ENCODE assay signal across 9 mouse cellular contexts in the genomic region with DNA sequence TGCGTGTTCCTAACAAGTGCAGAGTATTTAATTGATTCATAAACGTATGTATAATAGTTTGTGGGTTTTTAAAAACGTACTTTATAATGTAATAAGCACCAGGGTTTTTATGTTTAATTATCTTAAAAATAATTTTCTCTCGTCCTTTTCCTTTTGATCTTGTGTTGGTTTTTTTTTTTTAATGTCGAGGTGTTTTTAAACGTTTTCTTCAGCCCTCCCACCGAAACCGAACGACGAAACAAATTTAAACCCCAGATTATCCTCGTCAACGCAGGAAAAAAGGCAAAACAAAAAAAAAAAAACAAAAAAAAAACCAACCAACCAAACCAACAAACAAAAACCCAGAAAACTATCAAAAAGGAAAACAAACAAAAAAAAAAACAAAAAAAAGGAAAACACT. TPM values are rescaled to one million over a fixed set of nuclear protein-coding genes. Genes with fewer than 3 reads are reported as not detected.
A peak's percentile ranks its signal among the peaks of the same experiment; 100 is the strongest.
DNase-seq lines count a peak whose midpoint lies in the region; ATAC-seq and TF ChIP-seq lines count a peak whose summit lies in the region.
"Had no signal": no experiment of that assay in that cellular context is flagged by ENCODE, and none has a peak within 500 bp of the region (broad histone marks: within the 10 kb centered on the region; RNA-seq: fewer than 3 reads in every experiment).

No protein-coding gene starts in this region.

- no peak for DNase-seq in layer of hippocampus, adult 2 months (ENCODE audit: low spot score in 2 of 2)
- DNase-seq in layer of hippocampus, postnatal 36 days = no peak
- no peak for DNase-seq in adrenal gland, postnatal 14 days
- DNase-seq in cerebellum, adult 9-11 months = no peak
- no peak for DNase-seq in adrenal gland, postnatal 36 days
- DNase-seq: kidney, postnatal 14 days had no signal

- ATAC-seq in embryonic facial prominence, embryonic 15.5 days (ENCODE audit: insufficient number of reproducible peaks, low FRiP score, low TSS enrichment, low read depth) = no peak
- ATAC-seq in intestine, postnatal 0 days = no peak
- ATAC-seq in neural tube, embryonic 12.5 days (ENCODE audit: low FRiP score, low read depth) = no peak

- no peaks in the 10 kb centered on the region for H3K9me3 ChIP-seq in embryonic facial prominence, embryonic 15.5 days (replicated peaks)
- H3K9me3 ChIP-seq in intestine, postnatal 0 days (ENCODE audit: control insufficient read depth) = no peaks in the 10 kb centered on the region
- H3K9me3 ChIP-seq in neural tube, embryonic 12.5 days = no peaks in the 10 kb centered on the region

- no peak overlapping the region for H3K9ac ChIP-seq in embryonic facial prominence, embryonic 15.5 days
- no peak overlapping the region for H3K9ac ChIP-seq in intestine, postnatal 0 days (ENCODE audit: low read depth, low read length)
- H3K9ac ChIP-seq in neural tube, embryonic 12.5 days = no peak overlapping the region

- peak overlapping the region; percentile 39; the same call in 1 of the 2 replicates for H3K4me2 ChIP-seq in embryonic facial prominence, embryonic 15.5 days (replicated peaks)
- H3K4me2 ChIP-seq in intestine, postnatal 0 days (replicated peaks; ENCODE audit: low read depth) = peak overlapping the region; percentile 61
- peak overlapping the region; percentile 56 for H3K4me2 ChIP-seq in neural tube, embryonic 12.5 days (replicated peaks)

- no peak for TF ChIP-seq CTCF in layer of hippocampus, adult 2 months (conservative IDR thresholded peaks at IDR 0.05)
- TF ChIP-seq CTCF in intestine, postnatal 0 days (IDR thresholded peaks at IDR 0.05; ENCODE audit: low read depth) = no peak

- 32% methylated on average over 12 of the region's 12 CpGs for whole genome bisulfite sequencing in embryonic facial prominence, embryonic 15.5 days
- WGBS in intestine, postnatal 0 days = 12% methylated on average over 12 of the region's 12 CpGs
- 1% methylated on average over 12 of the region's 12 CpGs for WGBS in neural tube, embryonic 12.5 days

- H3K36me3 ChIP-seq in embryonic facial prominence, embryonic 15.5 days = peaks cover 22% of the 10 kb centered on the region
- H3K36me3 ChIP-seq in intestine, postnatal 0 days (ENCODE audit: control insufficient read depth, insufficient read depth) = peaks cover 9% of the 10 kb centered on the region; the same call in 1 of the 2 replicates
- no peaks in the 10 kb centered on the region for H3K36me3 ChIP-seq in neural tube, embryonic 12.5 days

- H3K4me3 ChIP-seq in layer of hippocampus, adult 2 months = peak overlapping the region; percentile 30
- H3K4me3 ChIP-seq in embryonic facial prominence, embryonic 15.5 days (replicated peaks) = peak overlapping the region; percentile 23; the same call in 1 of the 2 replicates
- peak overlapping the region; percentile 27 for H3K4me3 ChIP-seq in intestine, postnatal 0 days (ENCODE audit: low read depth, low read length)
- H3K4me3 ChIP-seq in neural tube, embryonic 12.5 days = peak overlapping the region; percentile 26; the same call in 1 of the 2 replicates

- peaks cover 74% of the 10 kb centered on the region for H3K4me1 ChIP-seq in embryonic facial prominence, embryonic 15.5 days
- 0 out of 2 replicates have a peak, but pooled peaks cover 7% of the 10 kb centered on the region for H3K4me1 ChIP-seq in intestine, postnatal 0 days (replicated peaks; ENCODE audit: control insufficient read depth, insufficient read depth, low read length)
- H3K4me1 ChIP-seq in neural tube, embryonic 12.5 days = peaks cover 57% of the 10 kb centered on the region

- H3K27ac ChIP-seq in layer of hippocampus, adult 2 months = peak overlapping the region; percentile 85
- no peak overlapping the region for H3K27ac ChIP-seq in embryonic facial prominence, embryonic 15.5 days (replicated peaks)
- H3K27ac ChIP-seq in intestine, postnatal 0 days (ENCODE audit: low read depth, low read length) = no peak overlapping the region
- no peak overlapping the region for H3K27ac ChIP-seq in neural tube, embryonic 12.5 days

- peaks cover 59% of the 10 kb centered on the region for H3K27me3 ChIP-seq in embryonic facial prominence, embryonic 15.5 days
- H3K27me3 ChIP-seq in intestine, postnatal 0 days (replicated peaks; ENCODE audit: control insufficient read depth, insufficient read depth, low read length) = peaks cover 69% of the 10 kb centered on the region
- peaks cover 74% of the 10 kb centered on the region for H3K27me3 ChIP-seq in neural tube, embryonic 12.5 days (replicated peaks)

RNA-seq across cellular contexts. Expression of gene Lyl1, which starts 4.7 kb away (rescaled TPM):
- total RNA-seq in layer of hippocampus, adult 2 months (2021) = 1 to 10 TPM; 2.3 to 2.6 TPM
- total RNA-seq in layer of hippocampus, postnatal 36 days (2021) = 1 to 10 TPM; 1.2 to 2.0 TPM
- 5.8 and 6.0 TPM in 2 replicates for polyA plus RNA-seq in embryonic facial prominence, embryonic 15.5 days (2015; fragmentation: Nextera tagmentation; extraction: Ambion mirVana)
- polyA plus RNA-seq in intestine, postnatal 0 days (2015; fragmentation: Nextera tagmentation; extraction: Ambion mirVana) = 3.5 and 3.9 TPM in 2 replicates
- polyA plus RNA-seq in neural tube, embryonic 12.5 days (2016; fragmentation: Nextera tagmentation; extraction: Ambion mirVana) = 4.4 and 4.5 TPM in 2 replicates
- total RNA-seq in adrenal gland, postnatal 14 days (2021) = 4.2 and 9.4 TPM in 2 replicates
- total RNA-seq in adrenal gland, postnatal 36 days (2021) = 1 to 10 TPM; 2.5 to 2.9 TPM

RNA-seq across cellular contexts. Expression of gene G430095P16Rik, which starts 16.8 kb away (rescaled TPM):
- total RNA-seq in layer of hippocampus, adult 2 months (2021) = under 1 TPM in 1 of 2 experiments, not detected in 1; 0.54 TPM
- total RNA-seq in layer of hippocampus, postnatal 36 days (2021) = not detected
- 4.2 and 4.9 TPM in 2 replicates for polyA plus RNA-seq in embryonic facial prominence, embryonic 15.5 days (2015; fragmentation: Nextera tagmentation; extraction: Ambion mirVana)
- polyA plus RNA-seq in intestine, postnatal 0 days (2015; fragmentation: Nextera tagmentation; extraction: Ambion mirVana) = 1.0 and 1.5 TPM in 2 replicates
- polyA plus RNA-seq in neural tube, embryonic 12.5 days (2016; fragmentation: Nextera tagmentation; extraction: Ambion mirVana) = 2.5 and 2.6 TPM in 2 replicates
- 0.52 and 0.90 TPM in 2 replicates for total RNA-seq in adrenal gland, postnatal 14 days (2021)
- under 1 TPM in 1 of 2 experiments, not detected in 1; 0.46 TPM for total RNA-seq in adrenal gland, postnatal 36 days (2021)

RNA-seq across cellular contexts. Expression of gene Nacc1, which starts 18.3 kb away (rescaled TPM):
- 10 to 100 TPM; 91.8 to 93.9 TPM for total RNA-seq in layer of hippocampus, adult 2 months (2021)
- total RNA-seq in layer of hippocampus, postnatal 36 days (2021) = 10 to 100 TPM; 85.9 to 92.2 TPM
- 16.7 and 16.9 TPM in 2 replicates for polyA plus RNA-seq in embryonic facial prominence, embryonic 15.5 days (2015; fragmentation: Nextera tagmentation; extraction: Ambion mirVana)
- 9.3 and 9.8 TPM in 2 replicates for polyA plus RNA-seq in intestine, postnatal 0 days (2015; fragmentation: Nextera tagmentation; extraction: Ambion mirVana)
- polyA plus RNA-seq in neural tube, embryonic 12.5 days (2016; fragmentation: Nextera tagmentation; extraction: Ambion mirVana) = 17.2 and 19.2 TPM in 2 replicates
- total RNA-seq in adrenal gland, postnatal 14 days (2021) = 68.3 and 68.8 TPM in 2 replicates
- 10 to 100 TPM; 73.9 to 80.0 TPM for total RNA-seq in adrenal gland, postnatal 36 days (2021)

RNA-seq across cellular contexts. Expression of gene Trmt1, which starts 19.9 kb away (rescaled TPM):
- 100 to 1,000 TPM; 109 to 113 TPM for total RNA-seq in layer of hippocampus, adult 2 months (2021)
- total RNA-seq in layer of hippocampus, postnatal 36 days (2021) = 100 to 1,000 TPM in 1 of 2 experiments, 10 to 100 TPM in 1; 95.2 to 115 TPM
- polyA plus RNA-seq in embryonic facial prominence, embryonic 15.5 days (2015; fragmentation: Nextera tagmentation; extraction: Ambion mirVana) = 69.1 and 78.2 TPM in 2 replicates
- 22.3 and 23.7 TPM in 2 replicates for polyA plus RNA-seq in intestine, postnatal 0 days (2015; fragmentation: Nextera tagmentation; extraction: Ambion mirVana)
- polyA plus RNA-seq in neural tube, embryonic 12.5 days (2016; fragmentation: Nextera tagmentation; extraction: Ambion mirVana) = 58.5 and 59.1 TPM in 2 replicates
- 62.2 and 67.9 TPM in 2 replicates for total RNA-seq in adrenal gland, postnatal 14 days (2021)
- total RNA-seq in adrenal gland, postnatal 36 days (2021) = 10 to 100 TPM; 63.8 to 83.7 TPM

RNA-seq across cellular contexts. Expression of gene Ier2, which starts 43.3 kb away (rescaled TPM):
- 1 to 10 TPM; 5.1 to 7.2 TPM for total RNA-seq in layer of hippocampus, adult 2 months (2021)
- total RNA-seq in layer of hippocampus, postnatal 36 days (2021) = 1 to 10 TPM; 7.2 to 7.6 TPM
- polyA plus RNA-seq in embryonic facial prominence, embryonic 15.5 days (2015; fragmentation: Nextera tagmentation; extraction: Ambion mirVana) = 79.7 and 83.9 TPM in 2 replicates
- 77.3 and 79.4 TPM in 2 replicates for polyA plus RNA-seq in intestine, postnatal 0 days (2015; fragmentation: Nextera tagmentation; extraction: Ambion mirVana)
- polyA plus RNA-seq in neural tube, embryonic 12.5 days (2016; fragmentation: Nextera tagmentation; extraction: Ambion mirVana) = 72.4 and 72.8 TPM in 2 replicates
- 45.5 and 55.7 TPM in 2 replicates for total RNA-seq in adrenal gland, postnatal 14 days (2021)
- 10 to 100 TPM; 33.9 to 37.4 TPM for total RNA-seq in adrenal gland, postnatal 36 days (2021)
